Mouse (Mus musculus) naive thymus-derived CD4-positive, alpha-beta T cell, adult 2 months (primary cell): ENCODE data around the gene Cntrl.

ENCODE experiments used
- DNase-seq: peaks from one replicate; pipeline ENCODE4 v3.0.0-alpha.2; 2011; ENCODE audit warnings: low read depth

Cntrl gene

DNA sequence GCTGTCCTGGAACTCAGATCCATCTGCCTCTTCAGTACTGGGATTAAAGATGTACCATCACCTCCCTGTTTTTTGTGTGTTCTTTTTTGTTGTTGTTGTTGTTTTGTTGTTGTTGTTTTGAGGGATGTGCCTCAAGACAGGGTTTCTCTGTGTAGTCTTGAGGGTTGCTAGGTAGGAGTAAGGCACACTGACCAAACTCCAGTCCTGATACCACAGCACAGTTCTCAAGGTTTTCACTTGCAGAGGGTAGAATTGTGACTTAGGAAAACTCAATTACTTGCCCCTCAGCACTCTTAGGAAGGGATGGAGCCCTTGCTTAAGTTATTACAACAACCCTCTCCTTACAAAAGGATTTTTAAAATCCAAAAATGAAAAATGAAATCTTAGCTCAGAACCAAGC, 22.2 kb downstream of the Cntrl start:
- DNase-seq = no peak

DNA sequence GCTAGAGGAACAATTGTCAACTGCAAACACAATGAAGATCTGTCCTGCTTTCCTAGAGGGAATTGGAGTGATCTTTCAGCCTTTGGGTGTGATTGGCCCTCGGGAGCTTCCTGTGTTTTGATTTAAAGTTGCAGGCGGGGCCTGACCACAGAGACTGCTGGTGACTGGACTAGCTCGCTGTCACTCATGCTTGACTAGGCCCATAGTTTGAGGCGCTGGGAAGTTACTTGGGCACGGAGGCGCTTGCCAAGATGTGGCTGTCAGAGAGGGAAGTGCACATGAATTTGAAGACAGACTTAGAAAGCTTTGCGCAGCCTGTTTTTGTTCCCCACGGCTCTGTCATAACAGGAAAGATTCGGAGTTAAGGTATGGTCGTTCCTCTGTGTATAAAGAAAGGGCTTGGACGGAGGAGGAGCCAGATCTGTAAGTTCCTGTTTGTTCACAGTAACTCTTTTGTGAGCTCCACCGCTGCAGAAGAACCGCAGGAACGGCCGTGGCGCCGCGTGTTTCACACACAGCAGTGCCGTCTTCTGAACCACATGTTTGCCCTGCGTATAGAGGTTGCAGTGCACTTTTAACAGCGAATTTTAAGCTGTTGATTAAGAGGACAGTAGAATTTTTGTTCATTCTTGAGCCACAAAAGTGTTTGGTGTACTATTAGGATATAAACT, 22.8 kb downstream of the Cntrl start:
- peak; percentile 98 for DNase-seq

GRCm38 (mm10) chr2:35132662-35133055, 23.4 kb downstream of the Cntrl start:
- DNase-seq = no peak

GRCm38 (mm10) chr2:35133891-35134290, 24.6 kb downstream of the Cntrl start:
- no peak for DNase-seq

DNA sequence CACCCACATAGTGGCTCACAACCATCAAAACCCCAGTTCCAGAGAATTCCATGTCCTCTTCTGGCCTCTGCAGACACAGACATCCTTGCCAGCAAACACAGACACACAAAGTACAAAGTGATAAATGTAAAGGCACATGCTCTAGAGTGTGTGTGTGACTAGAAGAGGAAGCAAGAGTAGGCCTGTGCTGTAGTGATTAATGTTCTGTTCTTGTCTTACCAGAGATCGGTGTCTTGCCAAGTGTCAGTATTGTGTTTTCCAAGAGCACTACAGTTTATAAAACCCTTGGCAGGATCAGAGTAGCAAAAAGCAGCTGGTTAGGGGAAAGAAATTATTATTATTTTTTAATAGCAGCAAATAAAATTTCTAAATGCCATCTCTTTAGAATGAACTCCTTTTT, 29.3 kb downstream of the Cntrl start:
- no peak for DNase-seq

DNA sequence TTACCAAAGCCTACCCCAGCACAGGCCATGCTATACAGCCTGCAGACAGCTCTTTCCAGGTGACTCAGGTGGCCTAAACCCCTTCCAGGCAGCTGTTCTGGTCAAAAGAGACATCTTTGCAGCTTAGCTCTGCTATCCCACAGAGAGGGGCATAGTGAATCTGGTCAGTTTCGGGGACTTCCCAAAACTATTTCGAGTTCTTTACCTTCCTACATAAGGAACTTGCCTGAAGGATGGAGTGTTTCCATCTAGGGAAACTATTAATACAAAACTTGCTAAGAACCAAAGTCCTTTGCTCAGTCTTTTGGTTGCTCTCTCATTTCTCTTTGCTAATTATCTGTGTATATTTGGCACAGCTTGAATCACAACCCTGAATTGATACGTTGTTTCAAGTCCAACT, 32.4 kb downstream of the Cntrl start:
- no peak for DNase-seq

GRCm38 (mm10) chr2:35148806-35149205, 39.5 kb downstream of the Cntrl start:
- DNase-seq = no peak

DNA sequence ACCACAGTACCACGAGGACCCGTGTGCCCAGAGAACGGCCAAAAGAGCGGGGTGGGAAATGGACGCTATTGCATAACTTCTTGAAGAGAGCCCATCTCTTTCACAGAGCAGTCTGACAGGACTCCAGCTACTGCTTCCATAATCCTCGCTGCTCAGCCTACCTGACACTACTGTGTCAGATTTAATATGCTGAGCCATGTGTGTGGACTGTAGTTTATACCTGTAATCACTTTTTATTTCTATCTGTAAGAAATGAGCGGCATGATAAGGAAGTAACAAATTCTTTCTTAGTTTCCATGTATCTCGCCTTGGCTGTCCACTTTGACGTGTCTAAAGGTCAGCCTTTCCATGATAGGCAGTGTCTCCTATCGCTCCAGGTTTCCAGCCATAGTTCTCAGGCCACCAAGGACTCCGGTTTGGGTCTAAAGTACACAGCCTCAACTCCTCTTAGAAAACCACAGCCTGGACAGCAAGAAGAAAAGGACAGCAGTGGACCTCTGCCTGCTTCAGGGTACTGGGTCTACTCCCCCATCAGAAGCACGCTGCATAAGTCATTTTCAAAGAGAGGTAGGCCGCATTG, 42.1 kb downstream of the Cntrl start:
- DNase-seq = no peak

GRCm38 (mm10) chr2:35153179-35153578, 43.9 kb downstream of the Cntrl start:
- no peak for DNase-seq

GRCm38 (mm10) chr2:35153844-35154554, 44.7 kb downstream of the Cntrl start:
- no peak for DNase-seq

DNA sequence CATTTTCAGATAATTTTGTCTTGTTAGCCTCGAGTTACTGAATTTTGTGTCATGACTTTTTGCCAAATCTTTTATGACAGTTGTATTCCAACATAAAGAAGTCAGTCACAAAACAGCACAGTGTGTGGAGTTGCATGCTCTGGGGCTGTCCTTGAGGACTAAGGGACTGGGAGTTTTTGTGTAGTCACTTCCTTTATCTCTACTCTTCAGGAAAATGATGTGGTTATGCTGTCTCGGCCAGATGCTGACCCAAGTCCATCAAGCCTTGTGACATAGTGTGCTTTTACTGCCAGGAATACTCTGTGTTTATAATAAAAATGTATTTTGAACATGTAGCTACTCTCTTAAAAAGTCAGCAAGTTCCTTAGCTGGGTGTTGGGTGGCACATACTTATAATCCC, 47.7 kb downstream of the Cntrl start:
- no peak for DNase-seq

DNA sequence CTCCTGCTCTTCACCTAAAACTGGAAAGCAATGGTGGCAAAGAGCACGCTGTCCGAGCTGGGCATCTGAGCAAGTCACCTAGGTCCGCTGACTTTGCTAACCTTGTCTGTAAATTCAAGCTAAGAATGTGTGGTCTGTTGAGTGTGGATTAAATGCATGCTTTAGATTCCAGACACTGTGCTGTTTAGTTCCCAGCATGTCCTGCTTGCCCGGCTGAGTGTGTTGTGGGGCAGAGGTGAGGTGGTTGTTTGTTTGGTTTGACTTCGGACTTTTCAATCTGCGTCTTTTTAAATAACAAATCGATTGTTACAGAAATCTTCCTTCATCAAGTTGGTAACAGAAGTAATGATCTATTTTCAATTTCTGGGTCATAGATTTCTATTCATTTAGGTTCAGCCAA, 48.5 kb downstream of the Cntrl start:
- no peak for DNase-seq

- no peak for DNase-seq
Measured at GRCm38 (mm10) chr2:35158358-35158757, 49.1 kb downstream of the Cntrl start.

DNA sequence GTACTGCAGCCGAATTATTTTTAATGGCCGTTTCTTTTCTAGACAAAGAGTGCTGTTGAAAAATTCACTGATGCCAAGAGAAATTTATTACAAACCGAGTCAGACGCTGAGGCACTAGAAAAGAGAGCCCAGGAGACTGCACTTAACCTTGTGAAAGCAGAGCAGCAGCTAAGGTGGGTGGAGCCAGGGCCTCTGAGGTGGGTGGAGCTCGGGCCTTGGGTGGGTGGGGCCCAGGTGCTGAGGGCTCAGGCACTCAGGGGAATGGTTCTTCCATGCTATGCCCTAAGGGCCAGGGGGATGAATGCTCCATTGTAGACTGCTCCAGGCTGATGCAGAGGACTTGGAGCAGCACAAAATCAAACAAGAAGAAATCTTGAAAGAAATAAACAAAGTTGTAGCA, 50.9 kb downstream of the Cntrl start:
- DNase-seq = peak; percentile 22

- no peak for DNase-seq
Measured at GRCm38 (mm10) chr2:35161846-35162488, 52.7 kb downstream of the Cntrl start.

DNA sequence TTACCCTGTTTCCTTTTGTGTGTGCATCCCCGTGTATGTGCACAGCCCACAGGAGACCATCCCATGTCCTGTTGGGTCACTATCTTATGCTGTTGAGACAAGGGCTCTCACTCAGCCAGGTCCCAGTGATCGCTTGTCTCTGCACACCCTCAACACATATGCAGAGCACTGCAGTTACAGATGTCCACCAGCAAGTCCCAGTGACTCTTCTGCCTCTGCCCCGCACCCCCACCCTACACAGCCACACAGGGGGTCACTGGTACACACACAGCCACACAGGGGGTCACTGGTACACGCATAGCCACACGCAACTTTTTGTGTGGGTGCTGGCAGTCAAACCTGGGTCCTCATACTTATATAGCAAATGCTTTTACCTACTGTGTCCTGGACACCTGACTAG, 54.1 kb downstream of the Cntrl start:
- no peak for DNase-seq

DNA sequence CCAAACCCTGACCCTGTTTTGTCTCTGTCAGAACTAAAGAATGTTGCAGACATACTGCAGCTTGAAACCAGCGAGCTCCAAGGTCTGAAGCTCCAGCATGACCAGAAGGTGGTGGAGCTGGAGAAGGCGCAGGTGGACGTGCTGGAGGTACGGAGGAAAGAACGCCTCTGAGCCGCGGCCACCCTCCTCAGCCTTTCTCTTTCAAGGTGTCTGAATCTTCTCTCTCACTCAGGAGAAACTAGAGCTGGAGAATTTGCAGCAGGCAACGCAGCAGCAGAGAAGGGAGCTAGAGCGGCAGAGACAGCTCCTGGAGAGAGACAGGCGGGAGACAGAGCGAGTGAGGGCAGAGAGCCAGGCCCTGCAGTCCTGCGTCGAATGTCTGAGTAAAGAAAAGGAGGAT, 56.1 kb downstream of the Cntrl start:
- DNase-seq = no peak

DNA sequence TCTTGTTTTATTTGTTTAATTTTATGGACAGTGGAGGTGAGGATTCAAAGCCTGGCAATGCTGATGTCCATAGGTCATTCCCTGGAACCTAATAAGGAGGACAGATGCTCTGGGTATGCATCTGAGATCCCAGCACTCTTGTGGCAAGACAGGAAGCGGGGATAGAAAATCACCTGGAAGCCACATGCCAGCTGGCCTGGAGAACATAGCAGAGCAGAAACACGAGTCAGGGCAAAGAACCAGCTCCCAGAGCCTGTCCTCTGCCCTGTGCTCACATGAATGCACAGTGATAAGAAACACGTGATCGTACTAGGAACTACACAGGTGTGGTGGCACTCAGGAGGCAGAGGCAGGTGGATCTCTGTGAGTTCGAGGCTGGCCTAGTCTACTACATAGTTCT, 57.5 kb downstream of the Cntrl start:
- no peak for DNase-seq

- no peak for DNase-seq
Measured at GRCm38 (mm10) chr2:35169452-35169851, 60.2 kb downstream of the Cntrl start.

DNA sequence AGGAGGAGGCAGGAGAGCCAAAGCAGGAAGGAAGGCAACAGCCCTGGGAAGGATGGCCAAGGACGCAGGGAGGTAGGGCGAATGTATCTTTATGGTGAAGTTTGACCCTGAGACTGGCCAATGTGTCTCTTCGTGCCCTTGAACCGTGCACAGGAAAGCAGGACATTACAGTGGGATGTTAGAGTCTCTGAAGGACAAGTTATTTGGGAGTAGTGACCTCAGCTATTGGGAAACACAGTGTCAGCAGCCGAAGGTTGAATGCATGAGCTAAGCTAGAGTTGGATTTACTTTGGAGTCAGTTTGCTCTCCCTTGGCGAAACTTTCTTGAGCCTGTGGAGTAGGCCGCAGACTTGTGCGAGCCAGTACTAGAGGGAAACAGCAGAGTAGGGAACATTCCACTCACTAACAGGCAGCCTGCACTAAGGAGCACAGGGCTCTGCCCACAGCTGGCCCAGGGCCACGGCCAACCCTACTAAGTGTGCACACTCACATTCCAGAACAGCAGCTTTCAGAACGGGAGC, 62.1 kb downstream of the Cntrl start:
- DNase-seq = no peak

DNA sequence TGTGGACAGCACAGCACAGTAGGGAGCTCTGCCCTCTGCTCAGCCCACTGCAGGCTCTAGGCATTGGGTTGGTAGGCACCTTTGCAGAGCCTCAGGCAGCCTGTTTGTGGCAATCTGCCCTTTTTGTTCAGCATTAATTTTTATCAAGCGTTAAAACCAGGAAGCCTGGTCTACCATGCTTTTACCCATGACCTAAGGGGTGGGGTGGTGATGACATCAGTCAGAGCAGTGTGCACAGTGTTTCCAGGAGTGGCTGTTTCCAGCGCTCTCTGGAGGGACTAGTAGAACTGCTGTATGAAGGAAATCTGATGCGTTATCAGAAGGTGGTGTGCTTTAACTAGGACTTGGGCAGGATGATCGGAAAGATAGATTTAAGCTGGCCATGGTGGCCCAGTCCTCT, 63.0 kb downstream of the Cntrl start:
- no peak for DNase-seq

GRCm38 (mm10) chr2:35173666-35174065, 64.4 kb downstream of the Cntrl start:
- DNase-seq = no peak

DNA sequence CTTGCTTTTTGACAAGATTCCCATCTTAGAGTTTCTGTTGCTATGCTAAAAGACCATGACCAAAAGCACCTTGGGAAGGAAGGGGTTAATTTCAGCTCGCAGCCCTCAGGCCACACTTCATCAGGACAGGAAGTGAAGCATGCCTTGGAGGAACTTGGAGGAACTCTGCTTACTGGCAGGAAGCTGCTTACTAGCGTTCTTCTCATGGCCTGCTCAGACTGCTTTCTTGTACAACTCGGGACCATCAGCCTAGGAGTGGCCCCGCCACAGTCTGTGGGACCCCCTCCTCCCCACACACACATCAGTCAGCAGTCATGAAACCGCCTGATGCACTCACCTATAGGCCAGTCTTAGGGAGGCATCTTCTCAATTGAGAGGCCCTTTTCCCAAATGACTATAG, 64.8 kb downstream of the Cntrl start:
- no peak for DNase-seq
